Mouse (Mus musculus) C2C12 (cell line): ENCODE measurements around the gene Klrb1f.

ENCODE experiments used
- CEBPB ChIP-seq: IDR thresholded peaks from one replicate; pipeline ENCODE4 v1.6.1; 2011; ENCODE audit warnings: low read depth, mild to moderate bottlenecking, control low read depth, moderate library complexity
- CTCF ChIP-seq: IDR thresholded peaks from one replicate; pipeline ENCODE4 v1.5.1; 2011; ENCODE audit not compliant: control insufficient read depth, insufficient read depth, insufficient read length
- FOSL1 ChIP-seq: IDR thresholded peaks from one replicate; pipeline ENCODE4 v1.8.0; 2011; ENCODE audit warnings: mild to moderate bottlenecking, low read length; ENCODE audit not compliant: poor library complexity, insufficient read depth, severe bottlenecking
- MAX ChIP-seq: IDR thresholded peaks from one replicate; pipeline ENCODE4 v1.6.1; 2011; ENCODE audit warnings: mild to moderate bottlenecking, control low read depth
- MYOG ChIP-seq: IDR thresholded peaks from one replicate; pipeline ENCODE4 v1.6.1; 2011; ENCODE audit not compliant: control insufficient read depth, insufficient read length; ENCODE audit errors: extremely low read depth

GRCm38 (mm10) chr6:129030175-129030824 lies 15.4 kb upstream of the Klrb1f start:
- TF ChIP-seq CTCF = no peak
- TF ChIP-seq FOSL1 = no peak
- TF ChIP-seq MAX = no peak
- TF ChIP-seq MYOG = no peak
- no peak for TF ChIP-seq CEBPB
